Mouse (Mus musculus): ENCODE data around the gene Gm5485.

DNA sequence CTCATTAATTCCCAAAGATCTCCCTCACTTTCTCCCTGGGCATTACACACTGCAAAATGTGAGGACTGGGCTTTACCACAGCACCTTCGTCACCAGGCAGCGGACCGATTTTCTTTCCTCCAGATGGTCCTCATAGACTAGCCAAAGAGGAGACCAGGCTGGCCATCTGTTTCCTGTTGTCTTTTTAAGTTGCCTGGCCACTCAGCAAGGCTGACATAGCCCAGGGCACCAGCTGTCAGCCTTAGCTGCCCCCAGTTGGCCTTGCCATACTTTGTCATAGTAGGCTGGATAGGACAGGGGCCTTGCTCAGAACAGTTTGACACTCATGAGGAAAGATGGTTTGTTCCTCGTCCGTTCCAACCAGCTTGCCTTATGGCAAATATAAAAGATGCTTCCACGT lies 39.8 kb downstream of the Gm5485 start:
- TF ChIP-seq MAX (IDR thresholded peaks at IDR 0.05; ENCODE audit: low read depth) (no peak), POLR2A (IDR thresholded peaks at IDR 0.05; ENCODE audit: insufficient read length, low read depth) (no peak), REST (IDR thresholded peaks at IDR 0.05; ENCODE audit: insufficient read depth, insufficient read length) (no peak), TCF3 (IDR thresholded peaks at IDR 0.05; ENCODE audit: insufficient read length, low read depth) (no peak), E2F4 (IDR thresholded peaks at IDR 0.05; ENCODE audit: insufficient read depth) (no peak), TCF12 (IDR thresholded peaks at IDR 0.05; ENCODE audit: insufficient read depth, poor library complexity, severe bottlenecking) (no peak), CEBPB (IDR thresholded peaks at IDR 0.05; ENCODE audit: insufficient read depth, poor library complexity, severe bottlenecking) (no peak), POLR2AphosphoS2 (IDR thresholded peaks at IDR 0.05; ENCODE audit: insufficient read length, low read depth) (no peak), USF1 (IDR thresholded peaks at IDR 0.05; ENCODE audit: low read depth) (no peak), SRF (IDR thresholded peaks at IDR 0.05; ENCODE audit: control insufficient read depth, insufficient read length, low read depth) (no peak), MYOG (IDR thresholded peaks at IDR 0.05; ENCODE audit: control insufficient read depth in 1 of 3, insufficient read depth in 1 of 3, insufficient read length in 2 of 3, low read depth in 2 of 3) (no peak), MYOD1 (IDR thresholded peaks at IDR 0.05; ENCODE audit: control insufficient read depth in 1 of 3, insufficient read length in 2 of 3, low read depth in 2 of 3) (no peak)
